Mouse (Mus musculus): ENCODE results near the gene Vwa8. TPM values are rescaled to one million over a fixed set of nuclear protein-coding genes. Genes with fewer than 3 reads are reported as not detected.

The Vwa8 gene
- total and polyA plus RNA-seq, 3 experiments: 12.4 to 17.5 (median 15.9) TPM

DNA sequence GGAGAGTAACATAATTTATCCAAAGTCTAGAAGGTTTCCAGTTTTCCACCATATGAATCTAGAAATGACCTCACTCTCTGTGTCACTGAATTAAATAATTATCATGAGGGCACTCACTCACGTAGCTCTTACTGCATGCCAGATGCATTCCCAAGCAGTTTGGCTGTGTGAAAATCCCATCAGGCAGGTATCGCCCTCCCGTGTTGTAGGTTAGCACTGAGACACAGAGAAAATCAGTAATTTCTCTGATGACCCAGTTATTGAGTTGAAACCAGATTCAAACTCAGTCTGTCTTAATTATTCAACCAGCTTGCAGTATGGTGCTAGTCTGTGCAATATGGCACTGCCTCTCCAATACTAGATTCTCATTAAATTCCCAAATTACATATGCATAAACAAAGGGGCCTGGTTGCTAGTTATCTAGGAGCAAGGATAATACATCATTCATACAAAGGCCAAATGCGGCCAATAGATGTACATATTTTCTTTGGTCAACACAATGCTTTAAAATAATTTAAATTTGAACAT lies 309.9 kb downstream of the Vwa8 start:
- no peak overlapping the region for H3K9ac ChIP-seq (ENCODE audit: insufficient read depth, low read depth)
- no peaks in the 10 kb centered on the region for H3K27me3 ChIP-seq (replicated peaks)
- no peak overlapping the region for H3K4me3 ChIP-seq (replicated peaks in 1 of 3; ENCODE audit: low read depth in 2 of 3, low read length in 2 of 3, poor library complexity in 1 of 3)
- dilution Hi-C loops (cut with MboI; ENCODE audit: extremely low pct_ligation_motif_present, extremely low pct_unique_long_range_greater_than_20kb, low sequenced_read_pairs): no loop called here
- H3K4me1 ChIP-seq (ENCODE audit: control insufficient read depth in 1 of 2, insufficient read depth in 2 of 2): peaks cover 0 to 6% of the 10 kb centered on the region in 2 experiments; a peak in 2 of 4 replicates
- H3K9me3 ChIP-seq (replicated peaks; ENCODE audit: low read length): no peaks in the 10 kb centered on the region
- no peak overlapping the region for H3K27ac ChIP-seq (ENCODE audit: insufficient read depth, low read depth)
- no peaks in the 10 kb centered on the region for H3K79me2 ChIP-seq (replicated peaks; ENCODE audit: control insufficient read depth, extremely low read depth, insufficient read depth, poor library complexity, severe bottlenecking)
- no peak for DNase-seq (ENCODE audit: extremely low read depth)
- TF ChIP-seq ETS1 (conservative IDR thresholded peaks at IDR 0.05; ENCODE audit: low read depth, low read length) (no peak), ZMIZ1 (IDR thresholded peaks at IDR 0.05; ENCODE audit: low read depth, low read length) (no peak), RAD21 (IDR thresholded peaks at IDR 0.05; ENCODE audit: low read depth, low read length) (no peak), MAFK (IDR thresholded peaks at IDR 0.05; ENCODE audit: insufficient replicate concordance, low read length) (no peak), MAX (IDR thresholded peaks at IDR 0.05; ENCODE audit: low read length) (no peak), BHLHE40 (IDR thresholded peaks at IDR 0.05; ENCODE audit: low read depth, low read length) (no peak), CTCF (conservative IDR thresholded peaks at IDR 0.05 in 1 of 2, IDR thresholded peaks at IDR 0.05 in 1 of 2; ENCODE audit: low read depth in 2 of 2, low read length in 2 of 2) (no peak), ZKSCAN1 (IDR thresholded peaks at IDR 0.05; ENCODE audit: borderline replicate concordance, low read depth, low read length) (no peak), ZNF384 (IDR thresholded peaks at IDR 0.05; ENCODE audit: low read depth, low read length) (no peak)
- no peak overlapping the region for H3K4me2 ChIP-seq (ENCODE audit: insufficient read depth, low read depth, poor library complexity, severe bottlenecking)
- in situ Hi-C loops (cut with MboI; ENCODE audit: low pct_ligation_motif_present, low pct_unique_long_range_greater_than_20kb, low sequenced_read_pairs): no loop called here
- peaks cover 10 to 54% of the 10 kb centered on the region in 2 experiments for H3K36me3 ChIP-seq (replicated peaks in 1 of 2; ENCODE audit: control insufficient read depth in 1 of 2, insufficient read depth in 1 of 2, low read length in 1 of 2)

DNA sequence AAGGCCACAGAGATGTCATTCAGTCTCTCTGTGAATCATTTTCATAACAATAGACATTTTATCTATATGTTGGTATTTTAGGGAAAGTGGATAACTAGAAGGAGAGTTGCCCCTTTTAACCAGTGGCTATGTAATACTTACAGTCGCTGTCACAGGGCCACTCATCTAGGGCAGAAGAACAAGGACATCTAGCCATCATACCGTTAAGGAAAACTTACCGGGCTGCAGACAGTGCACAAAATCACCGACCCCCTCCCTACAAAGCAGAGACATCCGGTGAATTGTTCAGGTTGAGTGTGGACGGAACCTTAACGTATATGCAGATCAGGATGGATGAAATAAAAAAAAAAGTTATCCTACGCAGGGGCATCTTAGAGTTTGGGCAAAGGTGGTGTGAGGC lies 310.6 kb downstream of the Vwa8 start:
- DNase-seq (ENCODE audit: extremely low read depth): no peak
- peaks cover 10 to 60% of the 10 kb centered on the region in 2 experiments for H3K36me3 ChIP-seq (replicated peaks in 1 of 2; ENCODE audit: control insufficient read depth in 1 of 2, insufficient read depth in 1 of 2, low read length in 1 of 2)
- dilution Hi-C loops (cut with MboI; ENCODE audit: extremely low pct_ligation_motif_present, extremely low pct_unique_long_range_greater_than_20kb, low sequenced_read_pairs) (no loop called here), in situ Hi-C loops (cut with MboI; ENCODE audit: low pct_ligation_motif_present, low pct_unique_long_range_greater_than_20kb, low sequenced_read_pairs) (no loop called here)
- H3K4me3 ChIP-seq (replicated peaks in 1 of 3; ENCODE audit: low read depth in 2 of 3, low read length in 2 of 3, poor library complexity in 1 of 3): no peak overlapping the region
- H3K9ac ChIP-seq (ENCODE audit: insufficient read depth, low read depth): no peak overlapping the region
- peaks cover 0 to 10% of the 10 kb centered on the region in 2 experiments; a peak in 2 of 4 replicates for H3K4me1 ChIP-seq (ENCODE audit: control insufficient read depth in 1 of 2, insufficient read depth in 2 of 2)
- no peaks in the 10 kb centered on the region for H3K9me3 ChIP-seq (replicated peaks; ENCODE audit: low read length)
- no peak for TF ChIP-seq TCF12 (IDR thresholded peaks at IDR 0.05; ENCODE audit: low read depth, low read length)
- H3K27ac ChIP-seq (ENCODE audit: insufficient read depth, low read depth): no peak overlapping the region
- no peaks in the 10 kb centered on the region for H3K79me2 ChIP-seq (replicated peaks; ENCODE audit: control insufficient read depth, extremely low read depth, insufficient read depth, poor library complexity, severe bottlenecking)
- no peaks in the 10 kb centered on the region for H3K27me3 ChIP-seq (replicated peaks)
- H3K4me2 ChIP-seq (ENCODE audit: insufficient read depth, low read depth, poor library complexity, severe bottlenecking): no peak overlapping the region

- Histone ChIP-seq H3K4me2 (ENCODE audit: insufficient read depth, low read depth, poor library complexity, severe bottlenecking) (no peak overlapping the region), H3K79me2 (replicated peaks; ENCODE audit: control insufficient read depth, extremely low read depth, insufficient read depth, poor library complexity, severe bottlenecking) (no peaks in the 10 kb centered on the region), H3K4me1 (ENCODE audit: control insufficient read depth in 1 of 2, insufficient read depth in 2 of 2) (peaks cover 0 to 10% of the 10 kb centered on the region in 2 experiments; a peak in 2 of 4 replicates), H3K27me3 (replicated peaks) (no peaks in the 10 kb centered on the region), H3K9me3 (replicated peaks; ENCODE audit: low read length) (no peaks in the 10 kb centered on the region), H3K36me3 (replicated peaks in 1 of 2; ENCODE audit: control insufficient read depth in 1 of 2, insufficient read depth in 1 of 2, low read length in 1 of 2) (peaks cover 10 to 69% of the 10 kb centered on the region in 2 experiments), H3K9ac (ENCODE audit: insufficient read depth, low read depth) (no peak overlapping the region), H3K27ac (ENCODE audit: insufficient read depth, low read depth) (no peak overlapping the region), H3K4me3 (replicated peaks in 1 of 3; ENCODE audit: low read depth in 2 of 3, low read length in 2 of 3, poor library complexity in 1 of 3) (no peak overlapping the region)
- dilution Hi-C loops (cut with MboI; ENCODE audit: extremely low pct_ligation_motif_present, extremely low pct_unique_long_range_greater_than_20kb, low sequenced_read_pairs) (no loop called here), in situ Hi-C loops (cut with MboI; ENCODE audit: low pct_ligation_motif_present, low pct_unique_long_range_greater_than_20kb, low sequenced_read_pairs) (no loop called here)
- TF ChIP-seq MAZ (IDR thresholded peaks at IDR 0.05; ENCODE audit: low read depth, low read length) (no peak), SMC3 (IDR thresholded peaks at IDR 0.05; ENCODE audit: low read depth, low read length) (no peak), ZC3H11A (IDR thresholded peaks at IDR 0.05; ENCODE audit: low read depth, low read length) (no peak), UBTF (IDR thresholded peaks at IDR 0.05; ENCODE audit: low read depth, low read length) (no peak), MAFK (IDR thresholded peaks at IDR 0.05; ENCODE audit: insufficient replicate concordance, low read length) (no peak), ETS1 (conservative IDR thresholded peaks at IDR 0.05; ENCODE audit: low read depth, low read length) (no peak), POLR2AphosphoS2 (IDR thresholded peaks at IDR 0.05; ENCODE audit: low read depth, low read length) (no peak), EP300 (IDR thresholded peaks at IDR 0.05; ENCODE audit: low read length) (no peak), GABPA (IDR thresholded peaks at IDR 0.05; ENCODE audit: insufficient replicate concordance, low read depth, low read length) (no peak), MXI1 (IDR thresholded peaks at IDR 0.05; ENCODE audit: low read depth, low read length) (no peak), ELF1 (IDR thresholded peaks at IDR 0.05; ENCODE audit: low read depth, low read length) (no peak), JUND (conservative IDR thresholded peaks at IDR 0.05; ENCODE audit: low read depth, low read length) (no peak), MEF2A (IDR thresholded peaks at IDR 0.05; ENCODE audit: borderline replicate concordance, low read depth, low read length) (no peak), USF2 (conservative IDR thresholded peaks at IDR 0.05; ENCODE audit: low read depth, low read length) (no peak), TBP (conservative IDR thresholded peaks at IDR 0.05; ENCODE audit: low read depth, low read length) (no peak), CHD2 (IDR thresholded peaks at IDR 0.05; ENCODE audit: low read length) (no peak), NELFE (IDR thresholded peaks at IDR 0.05; ENCODE audit: low read depth, low read length) (no peak)
- no peak for DNase-seq (ENCODE audit: extremely low read depth)
These were observed 311.6 kb downstream of the Vwa8 start for GRCm38 (mm10) chr14:79160486-79160885.

Measured in CH12.LX (cell line).